Mouse (Mus musculus) adrenal gland, postnatal 25 days (tissue): Measurements from ENCODE around the gene Etnk2. TPM values are rescaled to one million over a fixed set of nuclear protein-coding genes. Genes with fewer than 3 reads are reported as not detected.

Source experiments
- DNase-seq: peaks from one replicate; pipeline ENCODE4 v3.0.0; 2021; ENCODE audit warnings: mixed read lengths
- total RNA-seq: library from RNA; stranded (reverse); gene quantifications from 2 replicates; pipeline ENCODE4 v1.2.3, GENCODE M21; 2021

Etnk2 gene
- total RNA-seq, 1 experiment from 2014 or later: 5.9 TPM

DNA sequence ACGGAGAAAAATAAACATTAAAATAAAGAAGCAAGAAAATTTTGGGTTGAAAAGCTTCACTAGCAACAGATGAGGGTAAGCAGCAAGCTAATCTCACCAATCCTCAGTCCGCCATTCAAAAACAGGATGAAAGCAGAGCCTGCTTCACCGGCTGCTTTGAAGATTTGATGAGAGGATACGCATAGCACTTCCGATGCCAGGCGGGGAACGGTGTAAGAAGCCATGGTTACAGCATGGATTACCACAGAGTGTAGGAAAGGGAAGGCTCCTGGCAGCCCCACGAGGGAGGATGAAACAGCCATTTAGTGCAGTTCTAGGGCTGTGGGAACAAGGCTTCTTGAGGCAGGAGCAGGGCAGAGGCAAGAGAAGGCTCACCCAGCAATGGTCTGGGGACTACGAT, 11.6 kb upstream of the Etnk2 start:
- no peak for DNase-seq

DNA sequence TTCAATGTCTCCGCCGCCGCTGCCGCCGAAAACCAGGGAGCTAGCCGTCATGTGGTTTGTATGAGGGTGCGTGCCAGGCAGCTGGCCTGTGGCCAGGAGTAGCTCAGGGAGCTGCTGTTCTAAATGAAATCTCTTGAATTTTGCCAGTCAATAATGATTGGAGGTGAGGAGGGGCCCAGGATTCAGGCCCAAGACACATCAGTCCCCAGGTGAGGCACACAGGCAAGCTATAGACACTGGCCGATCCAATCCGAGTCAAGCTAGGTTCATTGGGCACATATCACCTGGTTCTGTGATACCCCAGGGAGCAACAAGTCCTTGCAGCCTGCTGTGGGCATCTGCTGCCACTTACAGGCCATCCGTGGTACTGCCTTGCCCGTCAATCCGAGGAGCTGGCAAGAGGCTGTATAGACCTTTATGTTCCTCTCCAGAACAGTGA, 10.0 kb upstream of the Etnk2 start:
- peak; percentile 80 for DNase-seq

DNA sequence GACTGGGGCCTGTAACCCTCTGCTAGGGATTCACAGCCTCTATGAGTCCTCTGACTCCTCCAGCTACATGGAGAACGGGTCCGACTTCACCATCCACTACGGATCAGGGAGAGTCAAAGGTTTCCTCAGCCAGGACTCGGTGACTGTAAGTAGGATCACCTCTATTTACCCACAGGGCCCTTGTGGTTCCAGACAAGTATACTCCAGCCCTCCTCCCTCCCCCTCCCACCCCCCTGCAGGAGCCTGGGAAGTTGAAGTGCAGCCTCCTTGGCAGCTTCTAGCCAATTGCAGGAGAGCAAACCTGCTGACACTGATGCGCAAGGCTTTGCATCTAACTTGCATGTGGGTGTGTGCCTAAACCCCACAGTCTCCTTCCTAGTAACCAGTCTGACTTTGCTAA, 7.9 kb upstream of the Etnk2 start:
- no peak for DNase-seq

DNA sequence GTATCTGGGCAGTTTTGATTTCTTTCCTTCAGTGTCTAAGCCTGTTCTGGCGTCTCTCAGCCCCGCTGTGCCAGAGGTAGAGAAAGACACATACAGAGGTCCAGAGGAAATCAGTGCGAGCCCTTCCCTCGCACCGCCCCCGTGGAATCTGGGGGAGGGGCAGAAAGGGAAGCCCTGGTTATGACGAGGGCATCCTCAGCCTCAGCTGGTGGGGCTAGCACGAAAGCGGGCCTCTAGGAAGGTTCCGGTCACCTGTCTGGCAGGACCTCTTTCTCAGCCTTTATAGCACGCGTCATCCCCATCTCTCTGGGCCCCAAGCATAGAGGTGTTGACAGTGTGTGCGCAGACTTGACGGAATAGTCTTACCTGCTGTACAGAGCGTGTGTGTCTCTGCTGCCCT, 7.5 kb upstream of the Etnk2 start:
- DNase-seq: no peak

DNA sequence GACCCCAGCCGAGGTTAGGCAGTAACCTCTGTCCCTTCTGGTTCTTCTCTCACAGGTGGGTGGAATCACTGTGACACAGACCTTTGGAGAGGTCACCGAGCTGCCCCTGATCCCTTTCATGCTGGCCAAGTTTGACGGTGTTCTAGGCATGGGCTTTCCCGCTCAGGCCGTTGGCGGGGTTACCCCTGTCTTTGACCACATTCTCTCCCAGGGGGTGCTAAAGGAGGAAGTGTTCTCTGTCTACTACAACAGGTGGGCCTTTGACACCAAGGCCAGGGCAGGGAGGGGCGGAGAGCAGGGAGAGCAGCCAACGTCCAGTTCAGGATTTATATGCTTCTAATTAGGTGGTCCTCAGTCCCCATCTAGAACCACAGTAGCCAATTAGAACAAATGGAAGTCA, 7.0 kb upstream of the Etnk2 start:
- no peak for DNase-seq

DNA sequence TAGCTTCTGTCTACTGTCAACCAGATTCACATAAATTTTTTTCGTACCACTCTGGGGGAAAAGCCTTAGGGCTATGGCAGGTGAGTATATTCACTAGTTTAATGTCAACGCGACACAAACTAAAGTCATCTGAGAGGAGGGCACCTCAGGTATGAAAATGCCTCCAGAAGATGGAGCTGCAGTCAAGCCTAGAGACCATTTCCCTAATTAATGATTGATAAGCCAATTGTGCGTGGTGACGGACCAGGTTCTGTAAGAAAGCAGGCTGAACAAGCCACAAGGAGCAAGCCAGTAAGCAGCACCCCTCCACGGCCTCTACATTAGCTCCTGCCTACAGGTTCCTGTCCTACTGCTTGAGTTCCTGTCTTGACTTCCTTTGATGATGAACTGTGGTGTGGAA, 2.4 kb upstream of the Etnk2 start:
- DNase-seq: no peak

DNA sequence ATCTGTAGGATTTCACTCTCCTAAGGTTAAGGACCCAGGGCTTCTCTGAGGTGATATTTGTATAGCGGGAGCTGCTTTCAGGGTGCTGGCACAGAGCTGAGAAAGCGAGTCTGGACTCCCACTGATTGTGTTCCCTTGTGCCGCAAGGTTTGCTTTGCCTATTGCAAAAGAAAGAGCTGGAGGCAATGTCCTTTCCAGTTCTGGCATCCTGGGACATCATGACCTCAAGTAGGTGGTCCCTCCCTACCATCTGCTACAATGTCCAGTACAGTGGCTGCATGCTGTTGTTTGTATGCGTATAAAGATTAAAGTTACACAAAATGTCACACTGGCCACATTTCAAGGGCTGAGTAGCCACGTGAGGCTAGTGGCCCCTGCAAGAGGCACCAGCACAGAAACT, 1.3 kb upstream of the Etnk2 start:
- no peak for DNase-seq

DNA sequence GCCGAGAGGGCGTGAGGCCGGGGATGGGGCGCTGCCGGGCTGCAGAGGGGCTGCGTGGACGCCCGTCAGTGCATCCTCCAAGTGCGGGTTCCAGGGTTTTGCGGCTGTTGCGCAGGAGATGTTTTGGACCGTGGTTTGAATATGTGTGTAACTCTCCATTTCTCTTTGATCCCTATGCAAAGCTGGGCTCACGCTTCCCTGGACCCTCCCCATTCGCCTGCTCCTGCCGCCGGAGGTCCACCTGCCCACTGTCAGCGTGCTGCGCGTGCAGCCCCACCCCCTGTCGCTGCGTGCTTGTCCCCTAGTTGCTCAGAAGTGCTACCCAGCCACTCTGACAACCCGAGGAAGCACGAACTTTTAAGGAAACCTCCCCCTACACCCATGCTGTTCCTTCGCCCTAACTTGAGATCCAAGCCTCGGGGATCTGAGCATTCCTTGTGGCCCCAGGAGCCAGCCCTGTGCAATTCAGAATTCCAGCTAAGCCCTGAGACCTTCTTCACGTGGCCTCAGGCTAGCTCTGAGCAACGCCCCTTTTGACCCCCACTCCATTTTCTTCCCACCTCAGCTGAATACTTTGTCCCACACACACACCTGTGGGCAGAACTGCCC, 754 bp downstream of the Etnk2 start:
- no peak for DNase-seq

DNA sequence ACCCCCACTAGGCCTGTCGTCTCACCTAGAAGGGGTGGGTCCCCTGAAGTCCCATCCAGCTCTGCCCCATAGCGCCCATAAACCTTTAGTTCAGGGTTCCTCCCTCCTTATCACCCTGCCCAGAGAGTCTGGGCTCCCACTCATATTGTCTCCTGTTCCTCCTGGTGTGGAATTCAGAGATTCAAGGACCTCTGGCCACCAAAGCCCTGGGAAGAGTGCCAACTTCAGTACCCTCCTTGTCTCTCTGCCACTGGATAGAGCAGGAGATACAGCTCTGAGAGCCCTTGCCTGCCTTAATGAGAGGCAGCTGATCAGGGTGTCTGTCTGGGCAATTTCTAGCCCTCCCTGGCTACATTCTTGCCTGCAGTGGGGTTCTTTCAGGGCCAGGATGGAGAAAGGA, 1.5 kb downstream of the Etnk2 start:
- no peak for DNase-seq

DNA sequence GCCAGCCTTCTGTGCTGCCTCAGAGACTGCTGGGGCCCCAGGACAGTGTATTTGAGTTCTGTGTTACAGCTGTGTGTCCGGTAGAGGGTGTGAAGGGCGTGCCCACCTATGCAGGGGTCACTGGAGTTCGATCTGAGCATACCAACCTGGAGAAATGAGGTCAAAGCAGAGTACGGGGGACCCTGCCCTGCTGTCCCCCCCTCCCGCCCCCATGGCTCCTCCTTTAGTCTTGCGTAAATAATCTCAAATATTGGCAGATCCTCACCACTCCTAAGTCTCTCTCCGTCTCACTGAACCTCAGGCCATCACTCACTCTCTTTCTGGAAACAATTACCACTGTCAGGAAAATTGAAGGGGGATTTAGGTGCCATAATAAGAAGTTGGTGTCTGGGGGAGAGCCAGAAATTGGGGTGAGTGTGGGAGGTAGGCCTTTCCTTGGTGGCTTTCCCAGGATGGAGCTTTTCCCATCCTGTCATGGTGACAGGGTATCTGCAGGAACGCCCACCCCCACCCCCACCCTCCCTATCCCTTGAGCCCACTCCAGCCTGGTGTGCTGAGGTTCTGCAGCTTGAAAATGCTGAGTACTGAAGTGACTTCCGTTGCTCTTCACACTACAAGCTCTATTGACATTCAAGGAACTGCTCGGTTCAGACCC, 3.7 kb downstream of the Etnk2 start:
- no peak for DNase-seq

DNA sequence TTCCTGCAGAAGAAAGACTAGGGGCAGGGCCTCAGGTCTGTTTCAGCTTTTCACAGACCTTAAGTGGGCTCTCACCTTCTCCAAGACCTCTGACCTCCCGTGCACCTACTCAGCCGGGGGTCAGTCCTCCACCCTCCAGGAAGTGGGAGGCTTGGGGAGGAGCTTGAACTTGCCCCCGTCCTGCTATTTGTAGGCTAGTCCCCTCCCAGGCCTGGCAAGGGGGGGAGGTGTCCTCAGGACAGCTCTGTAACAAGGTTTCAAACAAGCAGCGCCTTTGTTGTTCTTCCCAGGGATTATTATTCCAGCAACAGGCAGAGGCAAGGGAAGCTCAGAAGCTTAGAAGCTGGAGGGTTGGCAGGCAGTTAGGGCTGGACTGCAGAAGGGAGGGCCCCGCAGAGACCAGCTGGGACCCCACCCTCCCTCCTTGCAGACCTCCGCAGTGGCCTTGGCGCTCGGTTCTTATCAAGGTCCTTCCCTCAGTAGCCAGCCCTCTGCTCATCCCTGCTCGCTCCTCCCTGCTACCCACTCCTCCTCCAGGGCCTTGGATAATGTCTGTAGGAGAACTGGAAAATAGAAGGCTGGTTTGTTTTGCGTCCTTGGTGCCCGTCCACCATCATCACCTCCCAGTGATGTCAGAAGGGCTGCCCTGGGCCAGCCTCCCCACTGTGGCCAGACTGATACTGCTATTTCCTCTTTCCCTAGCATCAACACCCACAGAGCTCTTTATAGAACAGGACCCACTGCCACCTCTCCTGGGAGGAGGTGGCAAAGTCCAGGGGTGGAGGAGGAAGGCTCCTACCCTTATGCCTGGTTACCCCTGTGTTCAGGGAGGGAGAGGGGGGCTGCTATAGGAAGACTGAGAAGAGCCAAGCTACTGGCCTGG, 4.5 kb downstream of the Etnk2 start:
- peak; percentile 44 for DNase-seq

DNA sequence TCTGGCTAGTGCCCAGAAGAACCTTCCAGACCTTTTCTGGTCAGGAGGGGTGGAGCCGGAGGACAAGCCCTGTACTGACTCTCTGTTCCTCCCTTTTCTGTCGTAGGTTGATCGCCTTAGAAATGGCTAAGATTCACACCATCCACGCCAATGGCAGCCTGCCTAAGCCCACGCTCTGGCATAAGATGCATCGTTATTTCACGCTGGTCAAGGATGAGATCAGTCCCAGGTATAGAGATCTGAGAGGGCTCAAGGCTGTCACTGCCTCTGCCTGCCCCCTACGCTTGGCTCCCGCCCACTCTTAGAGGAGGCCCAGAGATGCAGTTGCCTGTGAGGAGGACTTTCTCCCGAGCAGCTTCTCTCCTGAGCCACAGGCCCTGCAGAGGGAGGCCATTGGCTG, 5.3 kb downstream of the Etnk2 start:
- DNase-seq: peak; percentile 25

DNA sequence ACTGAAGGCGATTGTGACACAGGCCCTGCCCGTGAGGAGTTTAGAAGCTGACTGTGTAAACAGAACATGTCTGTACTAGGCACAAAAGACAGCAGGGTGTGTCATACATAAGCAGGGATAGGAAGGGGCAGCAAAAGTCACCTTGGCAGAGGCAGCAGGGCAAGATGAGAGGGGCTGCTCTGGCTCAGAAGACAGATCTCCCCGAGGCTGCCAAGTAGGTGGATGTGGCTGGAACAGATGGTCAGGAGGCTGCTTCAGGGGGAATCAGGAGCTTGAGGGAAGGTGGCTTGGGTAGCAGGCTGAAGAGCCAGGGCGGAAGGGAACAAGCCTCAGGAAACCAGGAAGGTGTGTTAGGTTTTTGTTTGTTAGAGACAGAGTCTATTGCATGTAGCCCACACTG, 7.0 kb downstream of the Etnk2 start:
- DNase-seq: no peak

DNA sequence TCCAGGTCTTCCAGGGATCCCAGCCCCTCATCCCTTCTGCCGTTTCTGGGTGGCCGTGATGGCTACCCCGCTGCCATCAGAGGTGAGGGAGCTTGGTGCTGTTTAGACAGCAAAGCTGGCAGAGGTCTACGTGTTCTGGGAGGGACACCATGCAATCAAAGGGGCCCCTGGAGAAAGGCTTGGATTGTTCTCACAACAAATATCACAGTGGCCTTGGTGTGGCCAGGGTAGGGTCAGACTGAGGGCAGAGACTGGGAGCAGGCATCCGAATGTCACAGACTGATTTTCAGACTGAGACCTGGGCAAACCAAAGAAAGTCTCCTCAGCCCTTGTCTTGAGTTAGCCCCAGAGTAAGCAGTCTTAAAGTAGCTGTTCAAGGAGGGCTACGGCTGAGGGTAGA, 8.1 kb downstream of the Etnk2 start:
- DNase-seq: no peak

DNA sequence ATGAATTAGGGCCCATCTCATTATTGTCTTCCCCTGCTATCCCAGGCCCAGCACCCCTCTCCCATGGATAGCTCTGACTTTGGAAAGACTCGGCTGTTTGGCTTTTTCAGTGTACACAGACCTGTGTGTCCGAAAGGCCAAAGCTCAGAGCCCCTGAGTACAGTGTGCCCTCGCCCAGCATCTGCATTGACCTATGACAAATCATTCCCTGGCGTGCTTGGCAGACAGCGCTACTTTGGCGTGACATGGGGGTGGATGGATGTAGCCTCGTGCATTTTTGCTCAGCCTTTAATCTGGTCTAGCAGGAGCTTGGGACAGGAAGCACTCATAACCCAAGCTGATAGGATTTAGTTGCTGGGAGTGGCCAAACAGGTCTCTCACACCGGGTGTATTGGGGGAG, 8.7 kb downstream of the Etnk2 start:
- DNase-seq: peak; percentile 43

DNA sequence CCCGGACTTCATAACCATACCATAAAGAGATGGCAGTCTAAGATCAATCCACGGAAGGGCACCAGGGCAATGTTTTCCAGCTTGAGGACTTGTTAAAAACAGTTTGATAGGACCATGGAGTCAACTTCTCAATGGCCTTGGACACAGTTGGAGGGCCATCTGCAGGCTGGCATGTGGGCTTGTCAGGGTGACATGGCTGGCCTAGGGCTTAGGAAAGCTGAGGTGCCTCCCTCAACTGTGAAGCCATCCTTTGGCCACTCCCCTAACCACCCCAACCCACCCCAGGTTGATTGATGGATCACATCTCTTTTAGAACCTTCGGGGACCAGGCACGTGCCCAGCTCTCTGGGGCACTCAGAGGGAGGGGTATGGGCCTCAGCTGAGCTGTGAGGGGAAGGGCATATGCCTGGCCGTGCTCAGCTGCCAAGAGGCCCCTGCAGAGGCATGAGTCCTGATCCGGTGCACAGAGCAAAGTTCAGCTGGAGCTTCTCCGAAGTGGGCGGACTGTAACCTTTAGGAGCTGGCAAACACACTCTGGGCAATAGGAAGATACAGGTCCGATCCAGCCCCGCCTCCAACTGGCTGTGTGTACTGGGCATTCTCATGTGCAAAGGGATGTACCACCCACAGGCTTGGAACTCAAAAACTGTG, 12.4 kb downstream of the Etnk2 start:
- DNase-seq: no peak

DNA sequence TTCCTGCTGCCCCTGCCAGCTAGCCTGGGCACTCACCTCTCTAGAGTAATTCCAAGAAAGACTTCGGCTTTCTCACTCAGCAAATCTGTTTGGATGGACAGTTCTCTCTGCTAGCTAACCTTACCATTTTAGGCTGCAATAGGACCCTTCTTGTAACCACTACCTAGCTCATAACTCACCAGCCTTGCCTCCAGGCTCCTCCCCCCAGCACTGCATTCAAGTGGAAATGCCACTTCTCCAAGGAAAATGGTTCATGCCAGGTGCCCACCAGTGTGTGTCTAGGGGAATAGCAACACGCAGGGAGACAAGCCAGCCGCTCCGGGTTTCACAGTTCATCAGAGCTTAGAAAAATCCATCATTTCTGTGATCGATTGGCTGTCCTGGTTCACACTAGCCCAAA, 14.2 kb downstream of the Etnk2 start:
- DNase-seq: no peak

DNA sequence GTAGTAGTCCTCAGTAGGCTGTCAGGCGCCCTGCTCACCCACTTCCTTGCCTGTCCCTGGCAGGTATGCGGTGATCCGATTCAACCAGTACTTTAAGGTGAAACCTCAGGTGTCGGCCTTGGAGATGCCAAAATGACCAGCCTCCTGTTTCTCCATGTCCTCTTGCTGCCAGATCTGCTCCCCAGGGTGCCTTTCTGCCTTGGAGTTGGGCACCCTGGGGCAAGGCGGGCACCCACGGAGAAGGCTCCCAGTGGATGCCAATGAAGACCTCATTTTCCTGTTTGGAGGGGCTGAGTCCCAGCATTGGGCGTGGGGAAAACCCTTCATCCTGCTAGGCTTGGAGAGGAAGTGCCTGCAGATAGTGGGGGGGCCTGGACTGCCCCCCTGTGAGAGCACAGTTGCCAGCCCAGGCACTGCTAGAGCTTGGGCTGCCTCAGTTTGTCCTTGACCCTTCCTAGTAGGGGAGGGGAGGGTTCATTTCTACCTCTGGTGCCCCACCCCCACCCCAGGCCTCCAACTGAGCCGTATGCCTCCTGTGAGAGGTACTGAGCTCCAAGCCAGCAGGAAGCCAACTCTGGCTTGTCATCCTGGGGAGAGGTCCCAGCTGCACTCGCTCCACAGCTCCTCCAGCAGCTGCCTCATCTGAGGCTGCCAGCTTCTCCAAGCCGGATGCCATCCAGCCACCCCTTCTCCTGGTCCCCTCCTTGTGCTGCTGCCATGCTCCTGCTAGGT, 16.0 kb downstream of the Etnk2 start:
- no peak for DNase-seq

DNA sequence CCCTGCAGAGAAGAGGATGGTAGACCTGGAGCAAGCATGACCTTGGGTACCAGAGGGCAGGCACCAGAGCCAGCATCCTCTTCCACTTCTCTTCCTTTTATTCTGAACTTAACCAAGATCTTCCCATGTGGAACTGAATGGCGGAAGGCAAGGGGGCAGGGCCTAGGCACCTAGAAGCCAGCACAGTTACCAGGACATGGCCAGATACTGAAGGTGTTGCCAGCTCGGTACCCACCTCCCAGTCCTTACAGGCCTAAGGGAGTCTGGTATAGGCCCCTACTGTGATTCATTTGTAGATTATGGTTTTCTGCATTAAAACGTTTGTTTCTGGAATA, 16.6 kb downstream of the Etnk2 start:
- DNase-seq: no peak

DNA sequence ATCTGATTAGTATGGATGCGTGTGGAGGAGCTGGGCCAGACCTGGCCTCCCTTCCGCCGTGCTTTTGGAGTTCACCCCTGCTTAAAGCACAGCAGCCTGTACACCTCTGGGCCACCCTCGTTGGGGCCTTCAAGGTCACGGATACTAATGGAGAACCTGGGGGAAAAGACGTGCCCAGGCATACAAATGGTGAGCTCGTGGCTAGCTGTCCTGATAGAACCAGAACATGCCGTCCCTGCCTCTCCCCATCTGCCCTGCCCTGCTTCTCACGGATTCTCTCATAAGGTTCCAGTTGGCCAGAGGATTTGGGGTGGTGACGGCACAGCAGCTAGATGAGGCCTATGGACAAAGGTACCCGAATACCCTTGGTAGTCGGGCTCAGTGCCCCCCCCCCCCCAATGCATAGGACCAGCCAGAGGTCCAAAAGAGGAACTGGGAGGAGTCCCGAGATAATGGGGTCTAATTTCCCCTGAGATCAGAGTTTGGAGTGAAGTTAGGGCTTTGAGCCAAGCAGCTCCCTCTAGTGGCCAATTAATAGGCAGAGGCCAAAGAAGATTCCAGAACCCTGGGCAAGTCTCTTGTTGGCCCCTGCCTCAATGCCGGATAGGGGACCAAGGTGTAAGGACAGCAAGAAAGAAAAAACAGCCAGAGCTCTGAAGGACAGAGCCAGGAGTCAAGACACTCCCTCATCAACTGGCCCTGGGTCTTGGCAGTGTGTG, 17.1 kb downstream of the Etnk2 start:
- no peak for DNase-seq

DNA sequence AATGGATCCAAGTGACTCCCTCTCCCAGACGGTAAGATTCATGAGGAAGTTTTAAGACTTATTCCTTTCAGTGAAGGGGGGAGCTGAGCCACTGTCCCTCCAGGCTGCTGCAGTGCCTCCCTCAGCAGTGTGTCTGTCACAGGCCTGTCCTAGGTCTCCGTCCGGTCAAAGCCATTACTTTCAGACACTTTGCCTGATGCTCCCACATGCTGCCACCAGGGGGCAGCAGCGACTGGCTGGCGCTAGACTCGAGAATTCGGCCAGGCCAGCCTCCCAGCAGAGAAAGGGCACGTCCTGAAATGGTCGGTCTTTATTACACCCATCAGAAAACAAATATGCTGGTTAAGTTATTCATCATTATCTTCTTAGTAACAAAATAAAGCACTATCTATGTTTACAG, 18.6 kb downstream of the Etnk2 start:
- peak; percentile 66 for DNase-seq
